Comparison of ENCODE assay signal across 8 mouse cellular contexts in genomic region chr13:35486125-35486524, GRCm38 (mm10).
DNase-seq lines count a peak whose midpoint lies in the region; ATAC-seq lines count a peak whose summit lies in the region.

No protein-coding gene starts in this region.

- 79% methylated on average over 4 of the region's 4 CpGs for whole genome bisulfite sequencing in forebrain, embryonic 13.5 days
- WGBS in forebrain, embryonic 12.5 days: 82% methylated on average over 4 of the region's 4 CpGs
- WGBS in midbrain, embryonic 14.5 days: 80% methylated on average over 4 of the region's 4 CpGs
- WGBS in midbrain, embryonic 16.5 days: 85% methylated on average over 4 of the region's 4 CpGs

- H3K27ac ChIP-seq in forebrain, embryonic 13.5 days: no peak overlapping the region
- H3K27ac ChIP-seq in forebrain, embryonic 12.5 days: no peak overlapping the region
- no peak overlapping the region for H3K27ac ChIP-seq in midbrain, embryonic 14.5 days (replicated peaks; ENCODE audit: low read depth, low read length)
- H3K27ac ChIP-seq in midbrain, embryonic 16.5 days (ENCODE audit: low read length): no peak overlapping the region

- peak; percentile 13 for DNase-seq in midbrain, embryonic 14.5 days
- peak; percentile 40 to 61 for DNase-seq in kidney, adult 8-10 months
- DNase-seq in lung, postnatal 36 days: peak; percentile 86
- DNase-seq in urinary bladder, adult 18-20 months (ENCODE audit: low spot score in 2 of 2): no peak
- no peak for DNase-seq in layer of hippocampus, postnatal 25 days (ENCODE audit: extremely low spot score in 1 of 2, low spot score in 1 of 2)

- no peak overlapping the region for H3K4me3 ChIP-seq in forebrain, embryonic 13.5 days
- H3K4me3 ChIP-seq in forebrain, embryonic 12.5 days (replicated peaks): no peak overlapping the region
- no peak overlapping the region for H3K4me3 ChIP-seq in midbrain, embryonic 14.5 days (replicated peaks; ENCODE audit: low read depth, low read length)
- no peak overlapping the region for H3K4me3 ChIP-seq in midbrain, embryonic 16.5 days (ENCODE audit: low read depth, low read length)

- no peaks in the 10 kb centered on the region for H3K36me3 ChIP-seq in forebrain, embryonic 13.5 days (ENCODE audit: poor library complexity, severe bottlenecking)
- H3K36me3 ChIP-seq in forebrain, embryonic 12.5 days (replicated peaks): no peaks in the 10 kb centered on the region
- no peaks in the 10 kb centered on the region for H3K36me3 ChIP-seq in midbrain, embryonic 14.5 days (ENCODE audit: control insufficient read depth, insufficient read depth, low read length)
- H3K36me3 ChIP-seq in midbrain, embryonic 16.5 days (ENCODE audit: control insufficient read depth, insufficient read depth, low read length): no peaks in the 10 kb centered on the region

- no peaks in the 10 kb centered on the region for H3K9me3 ChIP-seq in forebrain, embryonic 13.5 days (replicated peaks)
- H3K9me3 ChIP-seq in forebrain, embryonic 12.5 days: no peaks in the 10 kb centered on the region
- no peaks in the 10 kb centered on the region for H3K9me3 ChIP-seq in midbrain, embryonic 14.5 days (ENCODE audit: control insufficient read depth, low read length)
- H3K9me3 ChIP-seq in midbrain, embryonic 16.5 days (replicated peaks; ENCODE audit: control insufficient read depth, low read length, poor library complexity, severe bottlenecking): no peaks in the 10 kb centered on the region; the same call in 1 of the 2 replicates

- no peaks in the 10 kb centered on the region for H3K4me1 ChIP-seq in forebrain, embryonic 13.5 days
- H3K4me1 ChIP-seq in forebrain, embryonic 12.5 days: no peaks in the 10 kb centered on the region
- H3K4me1 ChIP-seq in midbrain, embryonic 14.5 days (ENCODE audit: control insufficient read depth, insufficient read depth, low read length): no peaks in the 10 kb centered on the region
- H3K4me1 ChIP-seq in midbrain, embryonic 16.5 days (ENCODE audit: control insufficient read depth, insufficient read depth, low read length): no peaks in the 10 kb centered on the region

- no peaks in the 10 kb centered on the region for H3K27me3 ChIP-seq in forebrain, embryonic 13.5 days
- no peaks in the 10 kb centered on the region for H3K27me3 ChIP-seq in forebrain, embryonic 12.5 days
- no peaks in the 10 kb centered on the region for H3K27me3 ChIP-seq in midbrain, embryonic 14.5 days (ENCODE audit: control insufficient read depth, insufficient read depth, low read length)
- no peaks in the 10 kb centered on the region for H3K27me3 ChIP-seq in midbrain, embryonic 16.5 days (ENCODE audit: control insufficient read depth, insufficient read depth, low read depth, low read length)

- no peak overlapping the region for H3K9ac ChIP-seq in forebrain, embryonic 13.5 days
- H3K9ac ChIP-seq in forebrain, embryonic 12.5 days: no peak overlapping the region
- no peak overlapping the region for H3K9ac ChIP-seq in midbrain, embryonic 14.5 days (replicated peaks; ENCODE audit: low read length)
- H3K9ac ChIP-seq in midbrain, embryonic 16.5 days (ENCODE audit: low read depth, low read length): no peak overlapping the region

- no peak overlapping the region for H3K4me2 ChIP-seq in forebrain, embryonic 13.5 days
- H3K4me2 ChIP-seq in forebrain, embryonic 12.5 days: no peak overlapping the region
- no peak overlapping the region for H3K4me2 ChIP-seq in midbrain, embryonic 14.5 days (ENCODE audit: low read length)
- H3K4me2 ChIP-seq in midbrain, embryonic 16.5 days (ENCODE audit: low read length): no peak overlapping the region

- peak; percentile 33; the same call in 1 of the 2 replicates for ATAC-seq in forebrain, embryonic 13.5 days
- ATAC-seq in forebrain, embryonic 12.5 days (ENCODE audit: low FRiP score): no peak
- no peak for ATAC-seq in midbrain, embryonic 14.5 days (ENCODE audit: low FRiP score, low TSS enrichment)
- ATAC-seq in midbrain, embryonic 16.5 days: no peak

Comparison
In these comparisons a context has a peak if more than half of its experiments do, and no peak if none do; other contexts are left out.
1. DNase-seq: peak in midbrain, embryonic 14.5 days (single experiment), kidney, adult 8-10 months (2 of 2) and lung, postnatal 36 days (single experiment); none in urinary bladder, adult 18-20 months (0 of 2) and layer of hippocampus, postnatal 25 days (0 of 2).